Mouse (Mus musculus) thymus, adult 2 months (tissue): ENCODE data around the gene Serpina6.

ENCODE experiments used
- CTCF ChIP-seq: fragments of 200-500 bp; IDR thresholded peaks from 2 replicates; pipeline ENCODE4 v1.5.1; 2012; ENCODE audit warnings: mild to moderate bottlenecking, control low read depth, low read length, moderate library complexity, borderline replicate concordance; ENCODE audit not compliant: control insufficient read depth, poor library complexity, insufficient read depth; ENCODE audit errors: extremely low read depth
- POLR2A ChIP-seq: fragments of 200-500 bp; IDR thresholded peaks from 2 replicates; pipeline ENCODE4 v1.6.1; 2012; ENCODE audit warnings: mild to moderate bottlenecking, low read length, control low read depth, moderate library complexity; ENCODE audit not compliant: control insufficient read depth, poor library complexity, insufficient read depth; ENCODE audit errors: extremely low read depth

GRCm38 (mm10) chr12:103656848-103657626 lies at the start of gene Serpina6:
- no peak for TF ChIP-seq CTCF
- TF ChIP-seq POLR2A = no peak
